Mouse (Mus musculus) MEL (cell line): ENCODE data around the gene Ctdsp1. TPM values are rescaled to one million over a fixed set of nuclear protein-coding genes. Genes with fewer than 3 reads are reported as not detected.

Experiments used
- DNase-seq: peaks from one replicate; pipeline ENCODE4 v3.0.0; 2011; ENCODE audit warnings: low read depth, low spot score
- H3K27ac ChIP-seq: 2 replicates; pipeline ENCODE4 v1.5.1; 2012; ENCODE audit warnings: low read depth, mild to moderate bottlenecking, control low read depth, low read length, moderate library complexity; ENCODE audit not compliant: control insufficient read depth
- H3K27me3 ChIP-seq, 2 experiments: fragments of 150-350 bp in 1 of 2; sonication (generic) in 1 of 2; 2 replicates each; pipeline ENCODE4 v1.6.1; 2012; ENCODE audit warnings: low read length in 2 of 2, mild to moderate bottlenecking in 2 of 2, improper control_type of control experiment in 1 of 2, moderate library complexity in 1 of 2; ENCODE audit not compliant: insufficient read depth in 2 of 2, control insufficient read depth in 1 of 2
- H3K36me3 ChIP-seq, 2 experiments: 2 replicates each; pipeline ENCODE4 v1.6.1; 2012 to 2014; ENCODE audit warnings: low read length in 2 of 2, improper control_type of control experiment in 1 of 2, inconsistent platforms in 1 of 2, mild to moderate bottlenecking in 1 of 2; ENCODE audit not compliant: insufficient read depth in 2 of 2, control insufficient read depth in 1 of 2
- H3K4me1 ChIP-seq, 2 experiments: fragments of 150-350 bp in 1 of 2; sonication (generic) in 1 of 2; 2 replicates each; pipeline ENCODE4 v1.6.1; 2012; ENCODE audit warnings: low read length in 2 of 2, improper control_type of control experiment in 1 of 2, mild to moderate bottlenecking in 1 of 2; ENCODE audit not compliant: insufficient read depth in 2 of 2, control insufficient read depth in 1 of 2
- H3K4me3 ChIP-seq, 2 experiments: fragments of 150-350 bp in 1 of 2; sonication (generic) in 1 of 2; 2 replicates each; pipeline ENCODE4 v1.5.1; 2012; ENCODE audit warnings: low read depth in 2 of 2, low read length in 2 of 2, mild to moderate bottlenecking in 2 of 2, moderate library complexity in 2 of 2, control low read depth in 1 of 2, improper control_type of control experiment in 1 of 2; ENCODE audit not compliant: control insufficient read depth in 1 of 2, insufficient read depth in 1 of 2
- H3K79me2 ChIP-seq: 2 replicates; pipeline ENCODE4 v1.6.1; 2012; ENCODE audit warnings: mild to moderate bottlenecking, low read length, moderate library complexity; ENCODE audit not compliant: control insufficient read depth, poor library complexity, insufficient read depth
- H3K9ac ChIP-seq: 2 replicates; pipeline ENCODE4 v1.6.1; 2012; ENCODE audit warnings: low read depth, mild to moderate bottlenecking, control low read depth, low read length, moderate library complexity; ENCODE audit not compliant: control insufficient read depth, poor library complexity, severe bottlenecking
- H3K9me3 ChIP-seq: fragments of 150-350 bp; sonication (generic); replicated peaks from 2 replicates; pipeline ENCODE4 v1.6.1; 2012; ENCODE audit warnings: mild to moderate bottlenecking, low read length, improper control_type of control experiment, moderate library complexity; ENCODE audit not compliant: insufficient read depth
- BHLHE40 ChIP-seq: IDR thresholded peaks from 2 replicates; pipeline ENCODE4 v1.6.1; 2012; ENCODE audit warnings: low read depth, mild to moderate bottlenecking, inconsistent platforms, low read length, improper control_type of control experiment, borderline replicate concordance
- CHD1 ChIP-seq: IDR thresholded peaks from 2 replicates; pipeline ENCODE4 v1.6.1; 2012; ENCODE audit warnings: low read depth, mild to moderate bottlenecking, inconsistent platforms, low read length, improper control_type of control experiment
- ELF1 ChIP-seq: IDR thresholded peaks from 2 replicates; pipeline ENCODE4 v1.6.1; 2014; ENCODE audit warnings: low read depth, mild to moderate bottlenecking, inconsistent platforms, low read length, improper control_type of control experiment, moderate library complexity
- ETS1 ChIP-seq: IDR thresholded peaks from 2 replicates; pipeline ENCODE4 v1.6.1; 2012; ENCODE audit warnings: low read depth, mild to moderate bottlenecking, inconsistent platforms, low read length, improper control_type of control experiment, moderate library complexity
- GATA1 ChIP-seq: IDR thresholded peaks from 2 replicates; pipeline ENCODE4 v1.6.1; 2011; ENCODE audit warnings: low read depth, low read length, improper control_type of control experiment
- JUND ChIP-seq: IDR thresholded peaks from 2 replicates; pipeline ENCODE4 v1.6.1; 2011; ENCODE audit warnings: low read depth, mild to moderate bottlenecking, improper control_type of control experiment, low read length
- MAFK ChIP-seq: IDR thresholded peaks from 2 replicates; pipeline ENCODE4 v1.6.1; 2011; ENCODE audit warnings: low read depth, mild to moderate bottlenecking, low read length, improper control_type of control experiment, borderline replicate concordance
- MEF2A ChIP-seq: IDR thresholded peaks from 2 replicates; pipeline ENCODE4 v1.6.1; 2014; ENCODE audit warnings: low read depth, mild to moderate bottlenecking, inconsistent platforms, low read length, improper control_type of control experiment; ENCODE audit not compliant: poor library complexity, insufficient replicate concordance, severe bottlenecking; ENCODE audit errors: extremely low read depth
- MXI1 ChIP-seq: IDR thresholded peaks from 2 replicates; pipeline ENCODE4 v1.6.1; 2011; ENCODE audit warnings: mild to moderate bottlenecking, low read depth, low read length, improper control_type of control experiment
- MYB ChIP-seq: IDR thresholded peaks from 2 replicates; pipeline ENCODE4 v1.6.1; 2011; ENCODE audit warnings: mild to moderate bottlenecking, low read depth, low read length, improper control_type of control experiment
- MYC ChIP-seq: IDR thresholded peaks from 2 replicates; pipeline ENCODE4 v1.6.1; 2011; ENCODE audit warnings: low read depth, mild to moderate bottlenecking, low read length, improper control_type of control experiment, moderate library complexity
- NRF1 ChIP-seq: IDR thresholded peaks from 2 replicates; pipeline ENCODE4 v1.6.1; 2014; ENCODE audit warnings: low read depth, mild to moderate bottlenecking, inconsistent platforms, low read length, improper control_type of control experiment, moderate library complexity; ENCODE audit not compliant: poor library complexity, insufficient read depth, severe bottlenecking
- POLR2AphosphoS2 ChIP-seq: IDR thresholded peaks from 2 replicates; pipeline ENCODE4 v1.6.1; 2011; ENCODE audit warnings: low read length, improper control_type of control experiment
- POLR2AphosphoS5 ChIP-seq: IDR thresholded peaks from 2 replicates; pipeline ENCODE4 v1.6.1; 2012; ENCODE audit warnings: low read depth, borderline replicate concordance, mild to moderate bottlenecking, inconsistent platforms, low read length, moderate library complexity, mixed read lengths
- RAD21 ChIP-seq: IDR thresholded peaks from 2 replicates; pipeline ENCODE4 v1.6.1; 2011; ENCODE audit warnings: mild to moderate bottlenecking, low read depth, low read length, improper control_type of control experiment
- RCOR1 ChIP-seq: IDR thresholded peaks from 2 replicates; pipeline ENCODE4 v1.6.1; 2012; ENCODE audit warnings: low read depth, mild to moderate bottlenecking, inconsistent platforms, low read length, improper control_type of control experiment
- SIN3A ChIP-seq: IDR thresholded peaks from 2 replicates; pipeline ENCODE4 v1.6.1; 2012; ENCODE audit warnings: low read length, improper control_type of control experiment, inconsistent platforms
- TAL1 ChIP-seq: IDR thresholded peaks from 2 replicates; pipeline ENCODE4 v1.6.1; 2012; ENCODE audit warnings: mild to moderate bottlenecking, inconsistent platforms, low read length, moderate library complexity, mixed read lengths
- TBP ChIP-seq: IDR thresholded peaks from 2 replicates; pipeline ENCODE4 v1.8.0; 2011; ENCODE audit warnings: low read depth, low read length, improper control_type of control experiment
- UBTF ChIP-seq: IDR thresholded peaks from 2 replicates; pipeline ENCODE4 v1.6.1; 2012; ENCODE audit warnings: low read depth, mild to moderate bottlenecking, inconsistent platforms, low read length, improper control_type of control experiment, moderate library complexity, borderline replicate concordance; ENCODE audit not compliant: insufficient read depth
- USF2 ChIP-seq, 2 experiments: IDR thresholded peaks; 2 replicates each; pipeline ENCODE4 v1.6.1; 2011 to 2012; ENCODE audit warnings: improper control_type of control experiment in 2 of 2, low read length in 2 of 2, borderline replicate concordance in 1 of 2, inconsistent platforms in 1 of 2, low read depth in 1 of 2, mild to moderate bottlenecking in 1 of 2; ENCODE audit not compliant: insufficient read depth in 1 of 2
- ZC3H11A ChIP-seq: IDR thresholded peaks from 2 replicates; pipeline ENCODE4 v1.6.1; 2012; ENCODE audit warnings: low read depth, mild to moderate bottlenecking, inconsistent platforms, low read length, improper control_type of control experiment
- polyA plus RNA-seq, 2 experiments: library from polyadenylated mRNA; stranded (reverse) in 1 of 2; unstranded in 1 of 2; fragments of >175 nt in 1 of 2; fragments of >200 nt in 1 of 2; gene quantifications; 2 replicates each; pipeline versions ENCODE4 v1.2.1 to v1.2.4; 2012; ENCODE audit warnings: low replicate concordance in 2 of 2, low read depth in 1 of 2; ENCODE audit not compliant: insufficient read length in 2 of 2, insufficient read depth in 1 of 2, missing spikeins in 1 of 2
- total RNA-seq: library from RNA; depleted of rRNA; stranded (reverse); fragments of 300-350 nt; gene quantifications from 2 replicates; pipeline ENCODE4 v1.2.3, GENCODE M21; 2012

The Ctdsp1 gene
- total and polyA plus RNA-seq, 3 experiments, result 18.0 to 69.8 TPM; not detected in 1

DNA sequence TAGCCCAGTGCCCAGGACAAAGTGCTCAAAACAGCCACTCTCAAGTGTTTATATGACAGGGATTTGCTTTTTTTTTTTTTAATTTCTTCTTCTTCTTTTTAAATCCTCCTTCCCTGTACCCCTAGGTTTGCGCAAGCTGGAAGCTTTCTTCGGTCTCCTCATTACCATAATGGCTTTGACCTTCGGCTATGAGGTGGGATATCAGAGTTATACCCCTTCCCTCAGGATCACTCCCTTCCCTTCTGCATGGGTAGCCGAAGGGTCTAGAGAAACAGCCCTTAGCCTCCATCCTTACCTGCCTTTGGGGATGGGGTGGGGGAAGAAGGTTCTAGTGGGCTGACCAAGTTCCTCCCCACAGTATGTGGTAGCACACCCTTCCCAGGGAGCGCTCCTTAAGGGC lies 10.8 kb upstream of the Ctdsp1 start:
- H3K9me3 ChIP-seq, result no peaks in the 10 kb centered on the region
- no peaks in the 10 kb centered on the region for H3K27me3 ChIP-seq
- H3K27ac ChIP-seq, result no peak overlapping the region
- H3K4me1 ChIP-seq, result peaks cover 0 to 12% of the 10 kb centered on the region in 2 experiments; a peak in 3 of 4 replicates
- H3K9ac ChIP-seq, result no peak overlapping the region
- no peak overlapping the region for H3K4me3 ChIP-seq
- H3K36me3 ChIP-seq, result no peaks in the 10 kb centered on the region; a peak in 2 of 4 replicates
- no peak for DNase-seq
- TF ChIP-seq BHLHE40, result no peak
- TF ChIP-seq MAFK, result no peak
- no peak for TF ChIP-seq USF2 (IDR thresholded peaks at IDR 0.05; ENCODE audit: borderline replicate concordance in 1 of 2, insufficient read depth in 1 of 2, low read depth in 1 of 2, low read length in 2 of 2)
- no peak for TF ChIP-seq GATA1
- no peak for TF ChIP-seq ZC3H11A
- TF ChIP-seq ETS1, result no peak
- TF ChIP-seq RCOR1, result no peak
- TF ChIP-seq JUND, result no peak
- no peak for TF ChIP-seq MYC
- no peak for TF ChIP-seq TAL1
- TF ChIP-seq MXI1, result no peak
- no peak for TF ChIP-seq POLR2AphosphoS2
- no peak for TF ChIP-seq SIN3A
- TF ChIP-seq UBTF, result no peak
- TF ChIP-seq CHD1, result no peak
- TF ChIP-seq RAD21, result no peak
- no peak for TF ChIP-seq MEF2A
- TF ChIP-seq, all 39 proteins: peak for 0
- H3K79me2 ChIP-seq, result no peaks in the 10 kb centered on the region

DNA sequence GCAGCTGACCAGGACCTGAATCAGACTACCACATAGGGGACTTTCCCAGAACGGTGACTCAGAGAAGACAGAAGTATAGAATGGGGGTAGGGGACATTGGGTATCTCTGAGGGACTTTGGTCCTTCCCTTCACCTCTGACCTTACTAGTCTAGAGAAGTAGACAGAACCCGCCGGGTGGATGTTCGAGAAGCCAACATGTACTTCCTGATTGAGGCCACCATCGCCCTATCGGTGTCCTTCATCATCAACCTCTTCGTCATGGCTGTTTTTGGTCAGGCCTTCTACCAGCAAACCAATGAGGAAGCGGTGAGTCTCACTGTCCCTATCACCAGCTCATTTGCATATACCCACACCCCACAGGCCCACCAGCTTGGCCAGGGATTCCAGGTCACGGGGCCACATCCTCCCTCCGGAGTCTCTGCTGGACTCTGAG lies 9.7 kb upstream of the Ctdsp1 start:
- Histone ChIP-seq H3K79me2 (no peaks in the 10 kb centered on the region; the same call in 1 of the 2 replicates), H3K4me1 (peaks cover 0 to 12% of the 10 kb centered on the region in 2 experiments; a peak in 3 of 4 replicates), H3K27ac (no peak overlapping the region), H3K27me3 (no peaks in the 10 kb centered on the region), H3K9me3 (no peaks in the 10 kb centered on the region)
- DNase-seq, result no peak
- TF ChIP-seq USF2 (IDR thresholded peaks at IDR 0.05; ENCODE audit: borderline replicate concordance in 1 of 2, insufficient read depth in 1 of 2, low read depth in 1 of 2, low read length in 2 of 2) (no peak), TBP (no peak), POLR2AphosphoS5 (no peak), SIN3A (no peak), BHLHE40 (no peak), ELF1 (no peak), MYB (no peak), NRF1 (no peak), MEF2A (no peak), MXI1 (no peak)
- TF ChIP-seq, all 39 proteins: peak for 0
- Histone ChIP-seq H3K9ac (no peak overlapping the region), H3K4me3 (no peak overlapping the region), H3K36me3 (no peaks in the 10 kb centered on the region; a peak in 2 of 4 replicates)
